Mouse (Mus musculus) embryonic facial prominence, embryonic 14.5 days (tissue): ENCODE data around the gene Sbsn. TPM values are rescaled to one million over a fixed set of nuclear protein-coding genes. Genes with fewer than 3 reads are reported as not detected.
A peak's percentile ranks its signal among the peaks of the same experiment; 100 is the strongest.

Source experiments
- ATAC-seq: fragments of 200-750 bp; cut with Nextera tagmentation; 2 replicates; pipeline ENCODE4 v1.8.0; 2017; ENCODE audit warnings: low read depth, moderate number of reproducible peaks, moderate TSS enrichment
- DNase-seq: peaks from one replicate; pipeline ENCODE4 v3.0.0-alpha.2; 2015; ENCODE audit warnings: low spot score
- H3K27ac ChIP-seq: fragments of 300-500 bp; sonication (generic); replicated peaks from 2 replicates; pipeline ENCODE4 v1.5.1; 2014; ENCODE audit warnings: low read depth, mild to moderate bottlenecking, low read length, moderate library complexity
- H3K27me3 ChIP-seq: fragments of 300-500 bp; sonication (generic); replicated peaks from 2 replicates; pipeline ENCODE4 v1.6.1; 2014; ENCODE audit warnings: low read length; ENCODE audit not compliant: control insufficient read depth, insufficient read depth
- H3K36me3 ChIP-seq: fragments of 300-500 bp; sonication (generic); 2 replicates; pipeline ENCODE4 v1.6.1; 2014; ENCODE audit warnings: low read length, mixed read lengths; ENCODE audit not compliant: control insufficient read depth, insufficient read depth
- H3K4me1 ChIP-seq: fragments of 300-500 bp; sonication (generic); 2 replicates; pipeline ENCODE4 v1.6.1; 2014; ENCODE audit warnings: antibody characterized with exemption, low read length; ENCODE audit not compliant: control insufficient read depth, insufficient read depth
- H3K4me2 ChIP-seq: fragments of 300-500 bp; sonication (generic); 2 replicates; pipeline ENCODE4 v1.6.1; 2014; ENCODE audit warnings: low read depth, mild to moderate bottlenecking, low read length, moderate library complexity, mixed read lengths
- H3K4me3 ChIP-seq: fragments of 300-500 bp; sonication (generic); 2 replicates; pipeline ENCODE4 v1.5.1; 2014; ENCODE audit warnings: low read depth, mild to moderate bottlenecking, low read length
- H3K9ac ChIP-seq: fragments of 300-500 bp; sonication (generic); 2 replicates; pipeline ENCODE4 v1.6.1; 2014; ENCODE audit warnings: low read depth, mild to moderate bottlenecking, low read length, moderate library complexity, mixed read lengths
- H3K9me3 ChIP-seq: fragments of 300-500 bp; sonication (generic); 2 replicates; pipeline ENCODE4 v1.6.1; 2016; ENCODE audit warnings: low read length; ENCODE audit not compliant: control insufficient read depth
- WGBS: fragments of 180-500 bp; shearing (Covaris S2); extraction: QIAGEN DNeasy Blood & Tissue Kit; methylation state at CpG from one replicate; pipeline ENCODE4 v1.1.7; 2014; 5-methylcytosine and 5-hydroxymethylcytosine counted together
- polyA plus RNA-seq: library from polyadenylated mRNA; unstranded; fragments of >200 nt; fragmentation: Nextera tagmentation; extraction: Ambion mirVana; gene quantifications from 2 replicates; pipeline ENCODE4 v1.2.1, GENCODE M21; 2014

Sbsn gene
- 12.4 and 33.7 TPM in 2 replicates for polyA plus RNA-seq

DNA sequence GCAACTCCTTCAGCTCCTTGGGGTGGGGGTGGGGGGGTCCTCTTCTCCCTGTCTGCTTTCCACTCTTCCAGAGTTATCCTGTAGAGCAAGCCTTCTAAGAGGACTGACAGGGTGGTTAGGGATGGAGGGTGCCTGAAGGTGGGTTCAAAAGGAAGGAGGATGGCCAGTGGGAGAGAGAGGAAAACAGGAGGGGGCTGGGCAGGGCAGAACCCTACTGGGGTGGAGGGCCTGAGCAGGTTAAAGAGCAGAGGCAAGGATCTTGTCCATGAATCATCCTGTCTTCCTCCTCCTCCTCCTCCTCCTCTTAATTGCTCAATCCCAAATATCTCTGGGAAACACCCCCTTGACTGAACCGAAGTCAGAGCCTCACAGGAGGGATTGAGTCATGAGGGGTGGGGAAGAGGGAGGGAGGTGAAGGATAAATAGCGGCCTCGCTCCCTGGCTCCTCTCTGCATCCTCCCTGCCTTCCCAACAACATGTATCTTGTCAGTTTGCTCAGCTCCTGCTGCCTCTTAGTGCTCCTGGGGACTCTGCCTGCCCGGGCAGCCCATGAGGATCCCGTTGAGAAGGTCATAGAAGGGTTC lies at the start of gene Sbsn:
Sbsn (plus strand) TSS at position 386 of the 584 bp plus-strand sequence.
- Histone ChIP-seq H3K36me3 (peaks cover 22% of the 10 kb centered on the region), H3K9ac (no peak within 1 kb of the TSS), H3K27me3 (no peaks in the 10 kb centered on the region), H3K27ac (no peak within 1 kb of the TSS), H3K9me3 (peaks cover 13% of the 10 kb centered on the region), H3K4me3 (no peak within 1 kb of the TSS), H3K4me1 (no peaks in the 10 kb centered on the region), H3K4me2 (no peak within 1 kb of the TSS)
- ATAC-seq (no peak), DNase-seq (no peak)
- WGBS = 78% methylated on average over 4 of the region's 5 CpGs

DNA sequence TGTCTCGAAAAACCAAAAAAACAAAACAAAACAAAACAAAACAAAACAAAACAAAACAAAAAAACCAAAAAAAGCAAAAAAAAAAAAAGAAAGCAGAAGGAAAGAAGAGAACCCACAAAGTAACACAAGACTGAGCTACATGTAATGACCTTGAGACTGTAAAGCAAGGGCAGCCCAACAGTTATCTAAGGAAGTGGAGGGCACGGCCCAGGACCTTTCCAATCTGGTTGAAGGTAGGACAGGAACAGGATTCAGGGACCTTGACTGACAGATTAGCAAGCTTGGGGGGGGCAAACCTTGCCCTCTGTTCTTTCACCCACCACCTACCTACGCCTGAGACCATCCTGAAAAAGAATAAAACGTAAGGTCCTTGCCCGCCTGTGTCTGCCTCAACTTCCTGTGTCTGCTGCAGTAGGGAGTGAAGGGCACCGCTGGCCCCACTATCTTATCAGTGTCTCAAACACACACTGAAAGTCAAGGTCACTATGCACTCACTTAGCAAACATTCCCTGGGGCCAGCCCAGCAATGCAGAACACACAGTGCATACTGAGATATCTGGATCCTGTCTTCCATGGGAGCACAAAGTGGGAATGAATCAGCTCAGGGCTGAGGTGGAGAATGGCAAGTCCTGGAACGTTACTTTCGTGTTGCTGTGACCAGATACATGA lies 44.9 kb upstream of the Sbsn start:
- Histone ChIP-seq H3K36me3 (no peaks in the 10 kb centered on the region), H3K27me3 (no peaks in the 10 kb centered on the region), H3K4me1 (no peaks in the 10 kb centered on the region), H3K9ac (no peak overlapping the region), H3K4me2 (no peak overlapping the region), H3K9me3 (no peaks in the 10 kb centered on the region), H3K4me3 (no peak overlapping the region), H3K27ac (no peak overlapping the region)
- 73% methylated on average over 8 of the region's 8 CpGs for WGBS
- no peak for DNase-seq
- no peak for ATAC-seq

DNA sequence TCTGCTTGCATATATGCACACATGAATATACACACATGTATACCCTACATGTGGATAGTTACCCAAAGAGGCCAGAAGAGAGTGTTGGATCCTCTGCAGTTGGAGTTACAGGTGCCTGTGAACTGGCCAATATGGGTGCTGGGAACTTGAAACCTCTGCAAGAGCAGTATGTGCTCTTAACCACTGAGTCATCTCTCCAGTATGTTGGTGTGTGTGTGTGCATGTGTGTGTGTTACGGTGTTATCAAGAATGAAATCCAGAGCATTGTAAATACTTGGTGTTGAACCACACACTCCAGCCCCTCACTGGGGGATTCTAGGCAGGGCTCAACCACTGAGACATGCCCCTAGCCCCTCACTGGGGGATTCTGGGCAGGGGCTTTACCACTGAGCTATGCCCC lies 43.8 kb upstream of the Sbsn start:
- H3K4me3 ChIP-seq = no peak overlapping the region
- ATAC-seq = no peak
- H3K4me1 ChIP-seq = no peaks in the 10 kb centered on the region
- no peaks in the 10 kb centered on the region for H3K36me3 ChIP-seq
- 88% methylated on average over 1 of the region's 1 CpGs for WGBS
- H3K4me2 ChIP-seq = no peak overlapping the region
- no peak overlapping the region for H3K9ac ChIP-seq
- H3K9me3 ChIP-seq = no peaks in the 10 kb centered on the region
- no peaks in the 10 kb centered on the region for H3K27me3 ChIP-seq
- no peak for DNase-seq
- H3K27ac ChIP-seq = no peak overlapping the region

DNA sequence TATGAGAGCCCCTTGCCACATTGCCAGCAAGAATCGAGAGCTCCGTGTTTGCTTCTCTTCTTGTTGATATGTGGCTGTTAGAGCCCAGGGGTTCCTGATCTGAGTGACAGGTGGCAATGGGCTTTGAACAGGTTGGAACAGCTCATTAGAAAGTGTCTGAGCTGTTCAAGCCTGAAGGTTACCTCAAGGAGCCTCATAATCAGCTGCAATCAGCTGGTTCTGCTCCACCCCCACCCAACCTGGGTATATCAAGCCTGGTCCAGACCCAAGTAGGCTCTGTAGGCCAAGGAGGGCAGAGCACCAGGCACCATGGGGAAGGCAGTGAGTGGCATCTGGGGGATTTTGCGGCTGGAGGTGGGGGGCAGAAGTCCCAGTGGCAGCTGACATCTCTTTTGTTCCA lies 39.3 kb upstream of the Sbsn start, which contains the start of gene Atp4a:
Atp4a (plus strand) TSS at position 268 of the 400 bp plus-strand sequence.
- no peak within 1 kb of the TSS for H3K4me2 ChIP-seq
- no peak within 1 kb of the TSS for H3K4me3 ChIP-seq
- DNase-seq = no peak
- peaks cover 9% of the 10 kb centered on the region for H3K27me3 ChIP-seq
- H3K4me1 ChIP-seq = no peaks in the 10 kb centered on the region
- no peaks in the 10 kb centered on the region for H3K36me3 ChIP-seq
- 80% methylated on average over 3 of the region's 3 CpGs for WGBS
- H3K27ac ChIP-seq = no peak within 1 kb of the TSS
- ATAC-seq = no peak
- no peak within 1 kb of the TSS for H3K9ac ChIP-seq
- no peaks in the 10 kb centered on the region for H3K9me3 ChIP-seq

DNA sequence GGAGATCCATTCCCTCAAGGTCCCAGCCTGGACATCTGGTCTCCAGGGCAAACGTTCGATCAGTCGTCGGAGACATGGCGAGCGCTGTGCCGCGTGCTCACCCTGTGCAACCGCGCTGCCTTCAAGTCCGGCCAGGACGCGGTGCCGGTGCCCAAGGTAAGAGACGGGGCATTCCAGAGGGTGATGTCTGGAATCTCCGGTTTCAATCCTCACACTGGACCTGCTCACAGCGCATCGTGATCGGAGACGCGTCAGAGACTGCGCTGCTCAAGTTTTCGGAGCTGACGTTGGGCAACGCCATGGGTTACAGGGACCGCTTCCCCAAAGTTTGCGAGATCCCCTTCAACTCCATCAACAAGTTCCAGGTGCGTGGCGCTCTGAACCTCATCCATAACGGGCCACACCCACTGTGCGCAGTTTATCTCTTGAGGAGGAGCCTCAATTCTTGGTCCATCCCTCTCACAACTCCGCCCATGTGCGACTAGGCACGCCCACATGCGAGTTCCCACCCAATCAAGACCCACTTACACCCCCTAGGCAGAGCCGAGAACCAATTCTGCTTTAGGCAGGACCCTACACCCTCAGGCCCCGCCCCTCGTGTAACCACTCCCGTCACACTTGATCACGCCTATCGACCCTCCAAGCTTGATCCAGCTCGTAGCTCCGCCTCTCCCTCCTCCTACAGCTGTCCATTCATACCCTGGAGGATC lies 34.1 kb upstream of the Sbsn start:
- H3K9me3 ChIP-seq = no peaks in the 10 kb centered on the region
- peak; percentile 95 for DNase-seq
- peaks cover 5% of the 10 kb centered on the region; the same call in 1 of the 2 replicates for H3K4me1 ChIP-seq
- 0 out of 2 replicates have a peak overlapping the region, but pooled peaks have one; percentile 14 for H3K9ac ChIP-seq
- peak; percentile 96 for ATAC-seq
- WGBS = 2% methylated on average over 42 of the region's 43 CpGs
- peaks cover 19% of the 10 kb centered on the region for H3K27me3 ChIP-seq
- H3K4me3 ChIP-seq = peak overlapping the region; percentile 37
- H3K4me2 ChIP-seq = peak overlapping the region; percentile 63
- H3K36me3 ChIP-seq = no peaks in the 10 kb centered on the region
- H3K27ac ChIP-seq = no peak overlapping the region

DNA sequence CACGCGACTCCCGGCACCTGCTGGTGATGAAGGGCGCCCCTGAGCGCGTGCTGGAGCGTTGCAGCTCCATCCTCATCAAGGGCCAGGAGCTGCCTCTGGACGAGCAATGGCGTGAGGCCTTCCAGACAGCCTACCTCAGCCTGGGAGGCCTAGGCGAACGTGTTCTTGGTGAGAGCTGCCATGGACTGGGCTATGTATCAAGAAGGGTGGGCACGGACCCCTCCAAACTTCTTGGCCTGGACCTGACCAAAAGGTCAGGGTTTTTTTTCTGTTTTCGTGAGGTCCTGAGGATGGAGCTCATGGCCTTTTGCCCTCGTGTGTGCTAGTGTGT lies 33.6 kb upstream of the Sbsn start:
- Histone ChIP-seq H3K4me1 (peaks cover 5% of the 10 kb centered on the region; the same call in 1 of the 2 replicates), H3K27ac (no peak overlapping the region), H3K4me2 (peak overlapping the region; percentile 63), H3K36me3 (no peaks in the 10 kb centered on the region), H3K4me3 (peak overlapping the region; percentile 37), H3K9me3 (no peaks in the 10 kb centered on the region), H3K9ac (0 out of 2 replicates have a peak overlapping the region, but pooled peaks have one; percentile 9), H3K27me3 (peaks cover 19% of the 10 kb centered on the region)
- ATAC-seq = no peak
- WGBS = 12% methylated on average over 14 of the region's 14 CpGs
- no peak for DNase-seq

DNA sequence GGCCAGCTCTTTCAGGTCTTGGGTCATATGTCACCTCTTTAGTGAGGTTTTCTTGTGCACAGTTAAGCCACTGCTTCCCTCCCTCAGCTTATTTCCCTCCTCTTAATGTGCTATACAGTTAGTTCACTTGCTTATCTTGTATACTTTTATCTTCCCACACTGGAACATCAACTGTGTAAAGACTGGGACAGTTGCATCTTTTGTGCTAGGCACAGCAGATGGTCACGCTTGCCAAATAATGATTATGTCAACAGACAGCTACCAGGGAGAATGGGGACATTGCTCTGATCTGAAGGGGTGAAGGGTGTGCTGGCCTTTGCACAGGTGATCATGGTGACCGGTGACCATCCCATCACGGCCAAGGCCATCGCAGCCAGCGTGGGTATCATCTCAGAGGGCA lies 31.6 kb upstream of the Sbsn start:
- H3K4me3 ChIP-seq = no peak overlapping the region
- H3K27me3 ChIP-seq = peaks cover 19% of the 10 kb centered on the region
- no peak overlapping the region for H3K9ac ChIP-seq
- peaks cover 5% of the 10 kb centered on the region; the same call in 1 of the 2 replicates for H3K4me1 ChIP-seq
- DNase-seq (no peak), ATAC-seq (no peak)
- H3K27ac ChIP-seq = no peak overlapping the region
- H3K4me2 ChIP-seq = no peak overlapping the region
- H3K36me3 ChIP-seq = no peaks in the 10 kb centered on the region
- no peaks in the 10 kb centered on the region for H3K9me3 ChIP-seq
- 92% methylated on average over 5 of the region's 5 CpGs for WGBS

DNA sequence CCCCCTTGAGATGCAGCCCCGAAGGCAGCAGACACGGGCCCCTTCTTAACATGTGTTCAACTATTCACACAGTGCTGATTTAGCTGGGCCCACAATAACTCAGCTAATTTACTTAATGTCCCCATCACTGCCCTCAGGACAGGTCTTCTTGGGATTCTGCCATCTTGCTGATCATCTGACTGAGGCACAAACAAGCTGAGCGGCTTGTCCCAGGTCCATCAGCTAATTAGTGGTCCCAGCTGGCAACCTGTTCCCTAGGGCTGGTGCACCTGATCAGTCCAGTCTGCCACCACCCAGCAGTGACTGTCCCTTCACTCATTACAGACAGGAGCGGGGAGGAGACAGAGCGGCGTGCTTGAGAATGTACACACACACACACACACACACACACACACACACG lies 30.0 kb upstream of the Sbsn start:
- Histone ChIP-seq H3K36me3 (0 out of 2 replicates have a peak, but pooled peaks cover under 1% of the 10 kb centered on the region), H3K9ac (no peak overlapping the region), H3K9me3 (no peaks in the 10 kb centered on the region), H3K4me1 (peaks cover 5% of the 10 kb centered on the region; the same call in 1 of the 2 replicates), H3K27me3 (peaks cover 16% of the 10 kb centered on the region), H3K27ac (no peak overlapping the region), H3K4me3 (no peak overlapping the region), H3K4me2 (no peak overlapping the region)
- no peak for DNase-seq
- no peak for ATAC-seq
- WGBS = 75% methylated on average over 7 of the region's 7 CpGs
